8 mouse cellular contexts compared by ENCODE assay signal in the genomic region with DNA sequence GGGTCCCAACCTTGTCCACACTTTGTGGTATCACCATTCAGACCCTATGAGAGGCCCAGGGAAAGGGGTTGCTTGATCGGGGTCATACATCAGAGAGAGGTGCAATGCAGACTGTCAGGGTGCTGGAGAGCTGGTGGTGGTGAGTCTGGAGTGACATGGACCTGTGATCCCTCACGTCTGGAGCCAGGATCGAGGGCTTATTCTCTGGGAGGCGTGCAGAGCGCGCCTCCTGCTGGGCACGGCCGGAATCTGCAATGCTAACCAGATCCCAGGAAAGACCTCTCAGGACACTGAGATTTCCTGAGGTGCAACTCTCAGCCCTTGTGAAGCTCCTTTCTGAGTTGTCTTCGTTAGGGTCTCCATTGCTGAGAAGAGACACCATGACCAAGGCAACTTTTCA. TPM values are rescaled to one million over a fixed set of nuclear protein-coding genes. Genes with fewer than 3 reads are reported as not detected.
DNase-seq lines count a peak whose midpoint lies in the region; ATAC-seq lines count a peak whose summit lies in the region.

No protein-coding gene starts in this region.

- H3K36me3 ChIP-seq in forebrain, embryonic 14.5 days (ENCODE audit: control insufficient read depth, insufficient read depth, low read length): no peaks in the 10 kb centered on the region
- H3K36me3 ChIP-seq in forebrain, embryonic 12.5 days (replicated peaks): no peaks in the 10 kb centered on the region
- H3K36me3 ChIP-seq in embryonic facial prominence, embryonic 11.5 days (replicated peaks; ENCODE audit: control insufficient read depth, insufficient read depth, low read depth, low read length): no peaks in the 10 kb centered on the region
- no peaks in the 10 kb centered on the region for H3K36me3 ChIP-seq in intestine, embryonic 16.5 days (ENCODE audit: control insufficient read depth, insufficient read depth, low read length)
- no peaks in the 10 kb centered on the region for H3K36me3 ChIP-seq in liver, embryonic 13.5 days

- ATAC-seq in forebrain, embryonic 14.5 days: no peak
- ATAC-seq in forebrain, embryonic 12.5 days (ENCODE audit: low FRiP score): no peak
- no peak for ATAC-seq in embryonic facial prominence, embryonic 11.5 days (replicated peaks; ENCODE audit: insufficient number of reproducible peaks, low FRiP score, low TSS enrichment, low read depth)
- 0 out of 2 replicates have a peak, but pooled peaks have one; percentile 10 for ATAC-seq in intestine, embryonic 16.5 days
- ATAC-seq in liver, embryonic 13.5 days (ENCODE audit: low read depth): no peak

- H3K27me3 ChIP-seq in forebrain, embryonic 14.5 days (replicated peaks; ENCODE audit: control insufficient read depth, insufficient read depth, low read length): peaks cover 6% of the 10 kb centered on the region; the same call in 1 of the 2 replicates
- H3K27me3 ChIP-seq in forebrain, embryonic 12.5 days: peaks cover 63% of the 10 kb centered on the region
- H3K27me3 ChIP-seq in embryonic facial prominence, embryonic 11.5 days (ENCODE audit: control insufficient read depth, insufficient read depth, low read length): no peaks in the 10 kb centered on the region
- H3K27me3 ChIP-seq in intestine, embryonic 16.5 days (replicated peaks; ENCODE audit: control insufficient read depth, insufficient read depth, low read length): peaks cover 9% of the 10 kb centered on the region; the same call in 1 of the 2 replicates
- H3K27me3 ChIP-seq in liver, embryonic 13.5 days: peaks cover 50% of the 10 kb centered on the region

- DNase-seq in forebrain, embryonic 14.5 days (ENCODE audit: low spot score): peak; percentile 68
- DNase-seq in 3T3-L1 (ENCODE audit: low read depth, low spot score): peak; percentile 82
- peak; percentile 67 for DNase-seq in adrenal gland, postnatal 25 days
- peak; percentile 79 for DNase-seq in embryonic facial prominence, embryonic 11.5 days (ENCODE audit: low spot score)
- DNase-seq in liver, embryonic 13.5 days: peak; percentile 30
- DNase-seq in right cerebral cortex, postnatal 14 days: peak; percentile 39

- no peak overlapping the region for H3K27ac ChIP-seq in forebrain, embryonic 14.5 days (ENCODE audit: low read depth, low read length)
- H3K27ac ChIP-seq in forebrain, embryonic 12.5 days: no peak overlapping the region
- no peak overlapping the region for H3K27ac ChIP-seq in embryonic facial prominence, embryonic 11.5 days (replicated peaks; ENCODE audit: low read depth, low read length)
- H3K27ac ChIP-seq in intestine, embryonic 16.5 days (ENCODE audit: low read length): no peak overlapping the region
- no peak overlapping the region for H3K27ac ChIP-seq in liver, embryonic 13.5 days

- H3K4me1 ChIP-seq in forebrain, embryonic 14.5 days (ENCODE audit: control insufficient read depth, insufficient read depth, low read length): peaks cover 10% of the 10 kb centered on the region; the same call in 1 of the 2 replicates
- peaks cover 16% of the 10 kb centered on the region for H3K4me1 ChIP-seq in forebrain, embryonic 12.5 days
- no peaks in the 10 kb centered on the region for H3K4me1 ChIP-seq in embryonic facial prominence, embryonic 11.5 days (ENCODE audit: control insufficient read depth, insufficient read depth, low read length)
- peaks cover 19% of the 10 kb centered on the region; the same call in 1 of the 2 replicates for H3K4me1 ChIP-seq in intestine, embryonic 16.5 days (ENCODE audit: control insufficient read depth, insufficient read depth, low read length)
- peaks cover 28% of the 10 kb centered on the region for H3K4me1 ChIP-seq in liver, embryonic 13.5 days (replicated peaks)

- H3K4me2 ChIP-seq in forebrain, embryonic 14.5 days (ENCODE audit: low read length): no peak overlapping the region
- H3K4me2 ChIP-seq in forebrain, embryonic 12.5 days: no peak overlapping the region
- no peak overlapping the region for H3K4me2 ChIP-seq in embryonic facial prominence, embryonic 11.5 days (ENCODE audit: low read depth, low read length)
- no peak overlapping the region for H3K4me2 ChIP-seq in intestine, embryonic 16.5 days (ENCODE audit: low read depth, low read length)
- H3K4me2 ChIP-seq in liver, embryonic 13.5 days: no peak overlapping the region

- H3K9ac ChIP-seq in forebrain, embryonic 14.5 days (ENCODE audit: low read length): no peak overlapping the region
- H3K9ac ChIP-seq in forebrain, embryonic 12.5 days: no peak overlapping the region
- H3K9ac ChIP-seq in embryonic facial prominence, embryonic 11.5 days (replicated peaks; ENCODE audit: low read length): no peak overlapping the region
- H3K9ac ChIP-seq in intestine, embryonic 16.5 days (ENCODE audit: low read depth, low read length): 0 out of 2 replicates have a peak overlapping the region, but pooled peaks have one; percentile 7
- H3K9ac ChIP-seq in liver, embryonic 13.5 days: no peak overlapping the region

- 4% methylated on average over 9 of the region's 9 CpGs for WGBS in forebrain, embryonic 14.5 days
- WGBS in forebrain, embryonic 12.5 days: 3% methylated on average over 9 of the region's 9 CpGs
- WGBS in embryonic facial prominence, embryonic 11.5 days: 3% methylated on average over 9 of the region's 9 CpGs
- 3% methylated on average over 9 of the region's 9 CpGs for WGBS in intestine, embryonic 16.5 days
- 1% methylated on average over 9 of the region's 9 CpGs for WGBS in liver, embryonic 13.5 days (ENCODE audit: insufficient replicate concordance)

- H3K4me3 ChIP-seq in forebrain, embryonic 14.5 days (ENCODE audit: low read depth, low read length): no peak overlapping the region
- H3K4me3 ChIP-seq in forebrain, embryonic 12.5 days (replicated peaks): no peak overlapping the region
- no peak overlapping the region for H3K4me3 ChIP-seq in embryonic facial prominence, embryonic 11.5 days (ENCODE audit: low read depth, low read length)
- no peak overlapping the region for H3K4me3 ChIP-seq in intestine, embryonic 16.5 days (ENCODE audit: low read length)
- no peak overlapping the region for H3K4me3 ChIP-seq in liver, embryonic 13.5 days (replicated peaks)

- no peaks in the 10 kb centered on the region for H3K9me3 ChIP-seq in forebrain, embryonic 14.5 days (replicated peaks; ENCODE audit: control insufficient read depth, low read length)
- no peaks in the 10 kb centered on the region for H3K9me3 ChIP-seq in forebrain, embryonic 12.5 days
- H3K9me3 ChIP-seq in embryonic facial prominence, embryonic 11.5 days (replicated peaks; ENCODE audit: control insufficient read depth, low read length): no peaks in the 10 kb centered on the region
- no peaks in the 10 kb centered on the region for H3K9me3 ChIP-seq in intestine, embryonic 16.5 days (ENCODE audit: control insufficient read depth, low read length)
- H3K9me3 ChIP-seq in liver, embryonic 13.5 days (replicated peaks): no peaks in the 10 kb centered on the region

RNA-seq across cellular contexts. Expression of gene Tnfaip8l1, which starts 2.5 kb away (rescaled TPM):
- 9.7 and 10.9 TPM in 2 replicates for polyA plus RNA-seq in forebrain, embryonic 14.5 days (2014; fragmentation: Nextera tagmentation; extraction: Ambion mirVana)
- polyA plus RNA-seq in forebrain, embryonic 12.5 days (2016; fragmentation: Nextera tagmentation; extraction: Ambion mirVana): 7.5 TPM in 2 replicates
- 6.2 and 7.7 TPM in 2 replicates for total RNA-seq in adrenal gland, postnatal 25 days (2021)
- polyA plus RNA-seq in embryonic facial prominence, embryonic 11.5 days (2014; fragmentation: Nextera tagmentation; extraction: Ambion mirVana): 12.1 and 12.7 TPM in 2 replicates
- 10.6 and 12.7 TPM in 2 replicates for polyA plus RNA-seq in intestine, embryonic 16.5 days (2015; fragmentation: Nextera tagmentation; extraction: Ambion mirVana)
- polyA plus RNA-seq in liver, embryonic 13.5 days (2015; fragmentation: Nextera tagmentation; extraction: Ambion mirVana): 2.7 and 2.9 TPM in 2 replicates

RNA-seq across cellular contexts. Expression of gene Sema6b, which starts 19.6 kb away (rescaled TPM):
- 9.4 and 12.1 TPM in 2 replicates for polyA plus RNA-seq in forebrain, embryonic 14.5 days (2014; fragmentation: Nextera tagmentation; extraction: Ambion mirVana)
- 4.8 and 5.4 TPM in 2 replicates for polyA plus RNA-seq in forebrain, embryonic 12.5 days (2016; fragmentation: Nextera tagmentation; extraction: Ambion mirVana)
- total RNA-seq in adrenal gland, postnatal 25 days (2021): 6.9 and 10.4 TPM in 2 replicates
- 1.1 and 1.6 TPM in 2 replicates for polyA plus RNA-seq in embryonic facial prominence, embryonic 11.5 days (2014; fragmentation: Nextera tagmentation; extraction: Ambion mirVana)
- polyA plus RNA-seq in intestine, embryonic 16.5 days (2015; fragmentation: Nextera tagmentation; extraction: Ambion mirVana): 0.81 and 0.99 TPM in 2 replicates
- polyA plus RNA-seq in liver, embryonic 13.5 days (2015; fragmentation: Nextera tagmentation; extraction: Ambion mirVana): 0.51 and 0.55 TPM in 2 replicates

RNA-seq across cellular contexts. Expression of gene Mydgf, which starts 24.0 kb away (rescaled TPM):
- 58.8 and 63.5 TPM in 2 replicates for polyA plus RNA-seq in forebrain, embryonic 14.5 days (2014; fragmentation: Nextera tagmentation; extraction: Ambion mirVana)
- 54.5 and 57.3 TPM in 2 replicates for polyA plus RNA-seq in forebrain, embryonic 12.5 days (2016; fragmentation: Nextera tagmentation; extraction: Ambion mirVana)
- 60.4 TPM in 2 replicates for total RNA-seq in adrenal gland, postnatal 25 days (2021)
- 48.5 and 60.5 TPM in 2 replicates for polyA plus RNA-seq in embryonic facial prominence, embryonic 11.5 days (2014; fragmentation: Nextera tagmentation; extraction: Ambion mirVana)
- polyA plus RNA-seq in intestine, embryonic 16.5 days (2015; fragmentation: Nextera tagmentation; extraction: Ambion mirVana): 119 and 121 TPM in 2 replicates
- 59.2 and 66.7 TPM in 2 replicates for polyA plus RNA-seq in liver, embryonic 13.5 days (2015; fragmentation: Nextera tagmentation; extraction: Ambion mirVana)

RNA-seq across cellular contexts. Expression of gene Lrg1, which starts 37.9 kb away (rescaled TPM):
- not detected in 2 replicates for polyA plus RNA-seq in forebrain, embryonic 14.5 days (2014; fragmentation: Nextera tagmentation; extraction: Ambion mirVana)
- polyA plus RNA-seq in forebrain, embryonic 12.5 days (2016; fragmentation: Nextera tagmentation; extraction: Ambion mirVana): 0.18 and 0.27 TPM in 2 replicates
- 15.1 TPM in 2 replicates for total RNA-seq in adrenal gland, postnatal 25 days (2021)
- not detected in 2 replicates for polyA plus RNA-seq in embryonic facial prominence, embryonic 11.5 days (2014; fragmentation: Nextera tagmentation; extraction: Ambion mirVana)
- 0.47 and 0.57 TPM in 2 replicates for polyA plus RNA-seq in intestine, embryonic 16.5 days (2015; fragmentation: Nextera tagmentation; extraction: Ambion mirVana)
- polyA plus RNA-seq in liver, embryonic 13.5 days (2015; fragmentation: Nextera tagmentation; extraction: Ambion mirVana): 0.36 and 0.43 TPM in 2 replicates

RNA-seq across cellular contexts. Expression of gene Plin5, which starts 42.3 kb away (rescaled TPM):
- 0.42 and 0.67 TPM in 2 replicates for polyA plus RNA-seq in forebrain, embryonic 14.5 days (2014; fragmentation: Nextera tagmentation; extraction: Ambion mirVana)
- 0.22 TPM in 1 of 2 replicates, not detected in the other for polyA plus RNA-seq in forebrain, embryonic 12.5 days (2016; fragmentation: Nextera tagmentation; extraction: Ambion mirVana)
- 55.3 and 57.4 TPM in 2 replicates for total RNA-seq in adrenal gland, postnatal 25 days (2021)
- 0.10 and 0.31 TPM in 2 replicates for polyA plus RNA-seq in embryonic facial prominence, embryonic 11.5 days (2014; fragmentation: Nextera tagmentation; extraction: Ambion mirVana)
- 0.48 and 0.57 TPM in 2 replicates for polyA plus RNA-seq in intestine, embryonic 16.5 days (2015; fragmentation: Nextera tagmentation; extraction: Ambion mirVana)
- polyA plus RNA-seq in liver, embryonic 13.5 days (2015; fragmentation: Nextera tagmentation; extraction: Ambion mirVana): 0.23 and 0.32 TPM in 2 replicates

Comparison
In these comparisons a context has a peak if more than half of its experiments do, and no peak if none do; other contexts are left out.
1. DNase-seq: peak in every context shown above with its lines; median percentile 82 in 3T3-L1; 79 in embryonic facial prominence, embryonic 11.5 days; 68 in forebrain, embryonic 14.5 days; 67 in adrenal gland, postnatal 25 days; 39 in right cerebral cortex, postnatal 14 days; 30 in liver, embryonic 13.5 days.